Mouse (Mus musculus) urinary bladder, postnatal 25 days (tissue): ENCODE results near the gene Itfg2.
"Not testable (repeated sequence)": the region's sequence is repeated elsewhere in the genome, so short reads cannot be mapped to it uniquely, and the experiment has no call there.

Source experiments
- DNase-seq: peaks from one replicate; pipeline ENCODE4 v3.0.0; 2022; ENCODE audit warnings: low spot score

Gene Itfg2

DNA sequence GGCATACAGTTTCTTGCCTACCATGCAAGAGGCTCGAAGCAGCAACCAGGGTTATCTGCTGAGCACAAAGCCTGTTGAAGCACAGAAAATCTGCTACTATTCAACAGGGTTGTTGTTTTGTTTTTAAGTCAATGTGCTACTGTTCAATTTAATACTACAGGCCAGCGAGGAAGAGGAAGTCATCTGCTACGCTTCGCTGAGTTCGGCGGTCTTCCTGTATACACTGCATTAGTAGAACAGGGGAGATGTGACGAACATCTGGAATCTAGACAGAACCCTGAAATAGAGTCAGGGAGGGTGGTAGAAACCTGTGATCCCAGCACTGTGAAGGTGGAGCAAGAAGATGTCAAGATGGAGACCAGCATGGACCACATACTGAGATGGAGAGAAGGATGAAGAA is 41.0 kb downstream of the Itfg2 start:
- DNase-seq = no peak

DNA sequence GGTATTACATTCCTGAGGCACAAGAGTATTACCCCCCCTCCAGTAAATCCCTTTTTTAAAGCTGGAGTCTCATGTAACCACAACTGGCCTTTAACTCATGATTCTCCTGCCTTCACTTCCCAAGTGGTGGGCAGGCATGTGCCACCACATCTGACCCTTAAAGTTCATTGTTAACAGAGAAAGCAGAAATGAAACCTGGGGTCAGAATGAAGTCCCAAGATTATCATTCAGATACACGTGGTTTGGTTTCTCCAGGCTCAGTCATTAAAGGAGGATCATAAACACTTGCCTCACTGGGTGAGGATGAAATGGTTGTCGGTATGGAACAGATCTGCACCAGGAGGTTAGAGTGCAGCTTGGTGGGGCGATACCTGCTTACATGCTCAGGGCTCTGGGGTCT is 43.5 kb downstream of the Itfg2 start:
- DNase-seq = no peak

DNA sequence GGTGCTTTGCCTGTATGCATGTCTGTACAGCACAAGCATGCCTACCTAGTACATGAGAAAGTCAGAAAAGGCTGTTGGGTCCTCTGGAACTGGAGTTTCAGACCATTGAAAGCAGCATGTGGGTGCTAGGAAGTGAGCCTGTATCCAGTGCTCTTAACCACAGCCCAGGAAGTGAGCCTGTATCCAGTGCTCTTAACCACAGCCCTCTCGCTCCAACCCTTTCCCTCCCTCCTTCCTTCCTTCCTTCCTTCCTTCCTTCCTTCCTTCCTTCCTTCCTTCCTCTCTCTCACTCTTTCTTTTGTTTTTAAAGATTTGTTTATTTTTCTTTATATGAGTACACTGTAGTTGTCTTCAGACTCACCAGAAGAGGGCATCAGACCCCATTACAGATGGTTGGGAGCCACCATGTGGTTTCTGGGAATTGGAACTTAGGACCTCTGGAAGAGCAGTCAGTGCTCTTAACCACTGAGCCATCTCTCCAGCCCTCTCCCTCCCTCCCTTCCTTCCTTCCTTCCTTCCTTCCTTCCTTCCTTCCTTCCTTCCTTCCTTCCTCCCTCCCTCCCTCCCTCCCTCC is 44.0 kb downstream of the Itfg2 start:
- DNase-seq = not testable (repeated sequence)

DNA sequence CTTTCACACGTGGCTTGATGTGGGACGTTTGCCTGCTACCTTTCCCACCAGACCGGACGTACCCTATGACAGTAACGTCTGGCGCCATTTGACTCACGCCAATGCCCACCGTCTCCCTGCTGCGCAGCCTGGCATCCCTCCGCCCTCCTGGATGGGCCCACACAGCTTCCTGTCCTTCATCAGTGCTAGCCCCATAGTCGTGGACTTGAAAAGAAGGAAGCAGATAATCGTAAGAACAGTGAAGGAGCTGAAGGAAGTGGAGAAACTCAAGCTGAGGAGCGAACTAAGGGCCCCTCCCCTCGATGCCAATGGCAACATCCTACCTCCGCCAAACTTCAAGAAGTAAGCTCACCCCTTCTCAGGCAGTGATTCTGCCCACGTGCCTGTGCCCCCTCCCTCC is 45.1 kb downstream of the Itfg2 start:
- DNase-seq = no peak

DNA sequence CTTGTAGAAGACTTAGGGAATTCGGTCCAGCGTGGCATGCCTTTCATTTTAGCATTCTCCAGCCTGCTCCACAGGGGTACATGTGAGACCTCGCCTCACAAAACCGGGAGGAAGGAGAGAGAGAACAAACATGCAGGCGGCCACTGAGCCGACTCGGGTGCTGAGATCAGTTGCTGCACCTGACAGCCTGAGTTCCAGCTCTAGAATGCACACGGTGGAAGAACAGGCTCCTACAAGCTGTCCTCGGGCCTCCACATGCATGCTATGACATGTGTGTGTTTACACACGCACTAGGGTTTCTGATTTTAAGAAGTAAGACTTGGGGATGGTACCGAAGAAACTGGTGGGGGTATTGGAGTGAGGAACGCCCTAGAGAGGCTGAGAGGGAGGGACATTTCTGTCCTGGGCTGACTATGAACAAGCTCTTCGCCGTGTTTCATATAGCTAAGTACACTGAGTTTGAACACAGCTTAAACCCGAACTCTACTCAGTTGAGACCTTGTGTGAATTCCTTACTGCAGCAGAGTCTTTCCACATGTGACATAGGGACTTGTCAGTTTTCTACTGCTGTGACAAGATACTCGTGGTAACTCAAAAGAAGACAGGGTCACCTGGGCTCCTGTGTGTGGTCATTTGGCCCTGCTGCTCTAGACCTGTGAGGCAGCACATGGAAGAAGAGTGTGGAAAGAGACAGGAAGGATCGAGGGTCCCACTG is 48.2 kb downstream of the Itfg2 start:
- no peak for DNase-seq

DNA sequence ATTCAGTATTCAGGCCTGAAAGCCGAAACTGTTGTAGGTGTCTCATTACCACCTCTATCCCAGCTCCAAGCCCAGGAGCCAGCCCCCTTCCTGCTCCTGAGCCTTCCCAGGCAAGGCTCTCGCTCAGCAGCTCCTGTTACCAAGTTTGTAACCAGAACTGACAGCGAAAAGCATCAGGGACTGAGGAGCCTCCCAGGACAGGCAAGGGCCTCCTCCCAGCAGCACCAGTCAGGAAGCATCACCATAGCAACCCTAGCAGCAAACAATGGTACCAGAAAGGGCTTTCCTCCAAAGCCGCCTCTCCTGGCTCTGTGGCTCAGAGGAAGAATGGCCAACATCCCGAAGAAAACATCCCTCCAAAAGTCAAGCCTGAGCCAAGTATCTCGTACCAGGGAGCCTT is 49.5 kb downstream of the Itfg2 start, which contains the start of the genes Tex52 and Gm44596:
TSS of gene Tex52 (plus strand) at position 265 of the 400 bp plus-strand sequence.
TSS of gene Gm44596 (plus strand) at position 312 of the 400 bp plus-strand sequence.
- DNase-seq = no peak

DNA sequence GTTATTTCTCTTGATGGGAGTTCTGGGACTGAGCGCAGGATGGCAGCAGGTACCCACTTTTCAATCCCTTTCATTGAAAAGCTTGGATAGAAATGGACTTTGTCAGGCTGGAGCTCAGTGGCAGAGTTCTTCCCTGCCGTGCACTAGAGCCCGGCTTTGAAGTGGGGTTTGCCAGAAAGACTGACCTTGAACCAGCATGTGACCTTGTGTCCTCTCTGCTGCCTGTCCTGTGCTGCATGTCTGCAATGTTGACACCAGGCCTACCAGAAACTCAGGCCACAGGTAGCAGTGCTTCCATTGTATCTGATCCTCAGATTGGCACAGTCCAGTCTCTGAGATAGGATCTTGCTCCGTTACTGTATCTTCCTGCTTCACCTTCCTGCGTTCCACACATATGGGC is 54.7 kb downstream of the Itfg2 start:
- DNase-seq = no peak

DNA sequence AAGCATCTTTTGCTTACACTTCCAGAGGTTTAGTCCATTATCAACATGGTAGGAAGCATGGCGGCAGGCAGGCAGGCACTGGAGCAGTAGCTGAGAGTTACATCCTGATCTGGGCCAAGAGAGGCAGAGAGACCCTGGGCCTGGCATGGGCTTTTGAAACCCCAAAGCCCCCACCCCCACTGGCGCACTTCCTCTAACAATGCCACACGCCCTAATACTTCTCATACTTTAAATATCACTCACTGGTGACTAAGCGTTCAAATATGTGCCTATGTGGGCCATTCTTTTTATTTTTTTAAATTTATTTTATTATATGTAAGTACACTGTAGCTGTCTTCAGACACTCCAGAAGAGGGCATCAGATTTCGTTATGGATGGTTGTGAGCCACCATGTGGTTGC is 58.3 kb downstream of the Itfg2 start:
- DNase-seq = no peak

DNA sequence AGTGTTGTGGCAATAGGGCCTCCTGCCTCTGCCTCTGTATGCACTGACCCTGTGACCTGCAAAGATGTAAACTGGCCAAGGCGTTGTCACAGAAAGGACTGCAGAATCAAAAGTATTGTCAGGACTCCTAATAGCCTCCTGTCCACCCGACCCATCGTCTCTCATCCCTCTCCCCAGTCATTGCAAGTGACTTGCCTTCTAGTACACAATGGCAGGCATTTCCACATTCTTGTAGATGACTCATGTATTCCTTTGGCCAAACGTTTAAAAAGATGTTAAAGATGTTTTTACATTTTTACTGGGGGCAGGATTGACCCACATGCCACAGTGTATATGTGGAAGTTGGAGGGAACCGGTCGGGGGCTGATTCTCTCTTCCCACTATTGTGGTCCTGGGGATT is 60.0 kb downstream of the Itfg2 start:
- DNase-seq = no peak

DNA sequence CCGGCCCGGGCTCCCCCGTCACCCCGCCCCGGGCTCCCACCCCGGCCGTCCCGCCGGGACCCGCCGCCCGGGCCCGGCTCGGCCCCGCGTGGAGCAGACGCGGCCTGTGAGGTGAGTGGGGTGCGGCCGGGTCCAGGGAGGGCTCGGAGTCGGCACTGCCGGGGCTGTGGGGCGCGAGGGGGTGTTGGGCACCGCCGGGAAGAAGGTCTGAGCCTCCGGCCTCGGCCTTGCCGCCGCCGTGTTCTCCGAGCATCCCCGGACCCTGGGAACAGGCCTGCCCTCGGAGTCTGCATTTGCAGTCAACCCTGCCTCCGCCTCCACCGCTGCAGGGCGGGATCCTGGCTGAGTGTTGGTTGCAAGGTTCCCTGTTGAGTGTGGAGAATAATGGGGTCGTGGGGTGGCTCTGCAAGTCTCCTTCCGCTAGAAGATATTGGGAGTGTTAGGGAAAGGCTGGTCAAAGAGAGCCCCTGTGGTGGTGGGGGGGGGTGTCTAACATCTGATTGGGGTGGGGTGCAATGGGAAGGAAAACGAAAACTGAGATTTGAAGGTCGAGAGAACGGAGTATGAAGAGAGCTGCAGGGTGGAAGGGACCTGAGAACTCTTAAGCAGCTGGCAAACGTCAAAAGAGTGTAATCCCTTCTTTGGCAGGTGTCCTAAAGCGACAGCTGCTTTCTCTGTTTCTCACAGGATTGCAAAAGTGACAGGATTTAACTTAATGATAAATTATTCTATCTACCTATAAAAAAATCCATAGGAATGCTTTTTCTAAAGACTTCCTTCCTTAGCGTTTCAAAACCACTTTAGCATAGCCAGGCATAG is 61.5 kb downstream of the Itfg2 start:
- DNase-seq = no peak

DNA sequence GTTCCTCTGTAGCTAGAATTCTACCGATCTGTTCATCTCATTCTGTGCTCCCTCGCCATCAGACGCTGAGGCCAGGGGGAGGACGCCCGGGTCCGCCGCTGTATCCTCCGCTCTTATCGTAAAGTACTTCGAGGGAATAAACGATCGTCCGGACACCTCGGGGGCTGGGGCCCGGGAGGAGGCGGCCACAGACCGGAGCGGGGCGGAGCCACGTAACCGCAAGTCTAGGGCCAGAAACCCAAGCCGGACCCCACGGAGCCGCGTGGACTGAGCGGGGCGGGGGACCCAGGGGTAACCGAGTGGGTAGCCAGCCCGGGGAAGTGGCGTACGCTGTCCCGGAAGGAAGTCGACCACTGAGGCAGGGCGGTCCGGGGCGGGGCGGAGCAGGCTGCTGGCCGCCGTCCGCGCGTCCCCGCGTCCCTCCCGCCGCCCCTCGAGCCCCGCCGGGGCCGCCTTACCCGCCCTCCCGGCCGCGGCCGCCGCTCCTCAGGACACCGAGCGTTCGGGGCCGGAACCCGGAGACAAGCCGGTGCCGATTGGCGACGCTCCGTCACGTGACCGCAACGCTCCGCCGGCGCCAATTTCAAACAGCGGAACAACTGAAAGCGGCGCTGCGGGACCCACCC is 62.2 kb downstream of the Itfg2 start, which contains the start of the genes Rhno1 and Foxm1:
TSS of gene Rhno1 (minus strand) at position 531 of the 626 bp plus-strand sequence.
TSS of gene Foxm1 (plus strand) at position 587 of the 626 bp plus-strand sequence.
- peak; percentile 79 for DNase-seq

DNA sequence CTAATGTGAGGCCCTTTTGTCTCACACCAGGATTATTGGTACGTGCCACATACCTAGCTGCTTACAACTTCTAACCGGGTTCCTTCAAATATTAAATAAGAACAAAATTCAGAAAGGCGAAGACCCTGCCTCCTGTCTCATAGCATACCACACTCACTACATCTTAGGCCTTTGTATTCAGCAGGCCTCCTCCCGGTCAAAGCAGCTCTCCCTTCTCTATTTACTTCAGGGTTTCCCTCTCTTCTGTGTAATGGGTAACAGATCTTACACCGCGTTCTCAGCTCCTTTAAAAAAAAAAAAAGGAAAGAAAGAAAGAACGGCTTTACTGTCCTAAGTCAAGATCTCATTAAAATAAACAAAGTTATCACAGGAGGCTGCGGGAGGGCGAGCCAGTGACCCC is 62.8 kb downstream of the Itfg2 start:
- no peak for DNase-seq
